Mouse (Mus musculus) bone marrow, adult 2 months (tissue): ENCODE measurements around the gene A730049H05Rik.

Experiments used
- CTCF ChIP-seq: fragments of 200-500 bp; IDR thresholded peaks from 2 replicates; pipeline ENCODE4 v1.5.1; 2011; ENCODE audit warnings: low read length, control low read depth; ENCODE audit not compliant: control insufficient read depth, insufficient read depth
- POLR2A ChIP-seq: fragments of 200-500 bp; IDR thresholded peaks from 2 replicates; pipeline ENCODE4 v1.6.1; 2011; ENCODE audit warnings: low read depth, mild to moderate bottlenecking, control low read depth, low read length, borderline replicate concordance; ENCODE audit not compliant: control insufficient read depth

GRCm38 (mm10) chr6:92882446-92882845 is 66.2 kb downstream of the A730049H05Rik start:
- TF ChIP-seq POLR2A (no peak), CTCF (no peak)
